Mouse (Mus musculus): ENCODE data around the gene Ms4a6c.
A peak's percentile ranks its signal among the peaks of the same experiment; 100 is the strongest.
"Not testable (repeated sequence)": the region's sequence is repeated elsewhere in the genome, so short reads cannot be mapped to it uniquely, and the experiment has no call there.

The Ms4a6c gene

DNA sequence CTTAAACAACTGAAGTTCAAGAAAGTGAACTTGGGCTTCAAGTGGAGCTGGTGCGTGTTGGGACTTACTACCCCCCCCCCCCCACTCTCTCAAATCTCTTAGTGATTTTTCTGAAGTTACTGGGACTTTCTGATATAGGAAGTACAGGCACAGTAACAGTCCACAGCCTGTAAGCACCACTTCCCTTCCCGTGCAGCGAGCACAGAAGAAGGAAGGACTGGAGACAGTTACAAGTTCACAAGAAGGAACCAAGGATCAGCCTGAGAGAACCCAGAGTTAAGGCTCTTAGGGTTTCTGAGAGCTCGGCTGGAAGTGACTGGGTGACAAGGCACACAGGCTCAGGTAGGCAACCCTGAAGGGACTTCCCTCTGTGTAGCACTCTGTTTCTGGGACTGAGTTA is at the start of gene Ms4a6c:
Gene Ms4a6c (plus strand): TSS at position 152 of the 400 bp plus-strand sequence.
- not testable (repeated sequence) for DNase-seq

DNA sequence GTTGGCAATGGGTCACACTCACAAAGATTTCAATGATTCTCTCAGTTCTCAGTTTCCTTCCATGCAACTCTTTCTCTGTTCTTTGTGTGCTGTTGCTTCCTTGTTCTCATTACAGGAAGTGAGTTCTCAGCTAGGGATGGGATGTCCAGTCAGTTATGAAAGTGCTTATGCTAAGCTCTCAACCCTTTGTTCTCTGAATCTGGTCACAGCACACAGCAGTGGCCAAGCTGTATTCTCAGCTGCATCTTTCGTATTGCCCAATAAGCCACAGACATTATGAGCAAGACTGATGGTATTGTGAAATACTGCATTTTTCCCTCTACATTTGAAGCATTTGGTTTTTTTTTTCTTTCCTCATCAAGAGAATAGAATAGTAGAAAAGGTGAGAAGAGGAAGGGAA is 38.0 kb upstream of the Ms4a6c start:
- DNase-seq: not testable (repeated sequence)

DNA sequence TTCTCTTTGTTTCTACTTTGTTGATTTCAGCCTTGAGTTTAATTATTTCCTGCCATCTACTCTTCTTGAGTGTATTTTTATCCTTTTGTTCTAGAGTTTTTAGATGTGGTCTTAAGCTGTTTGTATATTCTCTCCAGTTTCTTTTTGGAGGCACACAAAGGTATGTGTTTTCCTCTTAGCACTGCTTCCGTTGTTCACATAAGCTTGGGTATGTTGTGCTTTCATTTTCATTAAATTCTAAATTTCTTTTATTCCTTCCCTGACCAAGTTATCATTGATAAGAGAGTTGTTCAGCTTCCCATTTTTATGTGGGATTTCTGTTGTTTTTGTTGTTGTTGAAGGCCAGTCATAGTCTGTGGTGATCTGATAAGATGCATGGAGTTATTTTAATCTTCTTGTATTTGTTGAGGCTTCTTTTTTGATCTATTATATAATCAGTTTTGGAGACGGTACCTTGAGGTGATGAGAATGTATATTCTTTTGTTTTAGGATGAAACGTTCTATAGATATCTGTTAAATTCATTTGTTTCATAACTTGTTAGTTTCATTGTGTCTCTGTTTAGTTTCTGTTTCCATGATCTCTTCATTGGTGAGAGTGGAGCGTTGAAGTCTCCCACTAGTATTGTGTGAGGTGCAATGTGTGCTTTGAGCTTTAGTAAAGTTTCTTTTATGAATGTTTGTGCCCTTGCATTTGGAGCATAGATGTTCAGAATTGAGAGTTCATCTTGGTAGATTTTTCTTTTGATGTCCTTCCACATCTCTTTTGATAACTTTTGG is 33.9 kb upstream of the Ms4a6c start:
- DNase-seq: no peak

DNA sequence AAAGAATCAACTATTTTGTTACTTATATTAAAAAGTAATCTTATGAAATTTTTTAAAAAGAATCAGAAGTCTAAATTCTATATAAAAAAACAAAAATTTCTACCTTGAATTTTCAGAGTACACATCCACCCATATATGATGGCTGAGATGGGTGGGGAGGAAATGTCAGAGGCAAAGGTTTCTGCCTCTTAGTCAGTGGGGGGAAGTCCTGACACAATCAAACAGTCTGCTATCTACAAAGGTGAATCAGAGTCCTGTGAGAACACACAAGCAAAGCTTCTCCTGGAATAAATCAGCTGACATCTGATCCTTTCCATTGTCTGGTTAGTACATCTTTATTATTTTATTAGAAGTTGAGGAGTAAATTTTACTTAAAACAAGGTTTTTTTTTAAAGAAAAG is 25.8 kb upstream of the Ms4a6c start, which contains the start of gene Ms4a4b:
Gene Ms4a4b (plus strand): TSS at position 216 of the 400 bp plus-strand sequence.
- DNase-seq: no peak

DNA sequence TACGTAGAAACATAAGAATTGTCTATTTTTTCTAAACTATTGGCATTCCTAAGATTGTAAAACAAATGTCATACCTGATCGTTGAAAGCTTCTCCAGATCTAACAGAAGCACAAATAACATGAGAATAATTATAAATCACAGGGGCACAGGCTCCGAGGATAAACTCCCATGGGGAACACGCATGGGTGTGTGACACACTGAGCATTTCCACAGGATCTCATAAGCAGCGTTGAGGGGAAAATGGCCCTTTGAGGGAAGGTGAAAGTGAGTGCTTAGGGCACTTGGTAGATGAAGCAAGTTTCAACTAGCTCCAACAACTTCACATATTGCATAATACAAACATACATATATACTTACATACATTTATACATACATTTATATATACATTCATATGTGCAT is 25.2 kb upstream of the Ms4a6c start:
- DNase-seq: no peak

DNA sequence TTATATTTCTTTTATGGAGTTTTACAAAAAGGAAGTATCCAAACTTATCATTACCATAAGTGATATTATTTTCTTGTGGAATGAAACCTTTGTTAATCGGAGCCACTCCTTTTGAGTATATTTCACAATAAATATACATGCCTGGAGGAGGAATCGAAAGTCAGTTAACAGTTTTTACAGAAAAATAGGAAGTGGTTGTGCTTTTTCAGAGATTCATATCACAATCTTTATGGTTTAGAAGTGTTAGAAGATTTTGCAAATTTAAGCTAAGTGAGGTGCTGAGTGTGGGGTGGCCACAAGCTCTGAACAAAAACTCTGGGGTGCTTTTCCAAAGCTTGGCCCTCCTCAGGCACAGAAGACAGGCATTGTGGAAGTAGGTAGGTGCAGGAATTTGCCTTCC is 21.9 kb upstream of the Ms4a6c start:
- no peak for DNase-seq

DNA sequence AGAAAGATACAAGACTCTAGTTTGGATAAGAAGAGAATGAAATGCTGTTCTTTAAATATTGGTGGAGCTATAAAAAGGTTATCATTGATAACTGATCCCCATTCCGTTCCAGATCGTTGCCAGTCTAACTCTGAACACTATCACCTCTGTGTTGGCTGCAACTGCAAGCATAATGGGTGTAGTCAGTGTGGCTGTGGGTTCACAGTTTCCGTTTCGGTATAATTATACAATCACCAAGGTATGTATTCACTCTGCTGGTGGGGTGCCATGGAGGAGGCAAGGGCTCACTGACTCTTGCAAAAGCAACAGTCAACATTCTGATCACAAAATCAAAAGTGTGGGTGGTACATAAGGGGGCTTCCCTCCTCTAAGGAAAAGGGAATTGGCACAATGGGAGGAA is 10.1 kb upstream of the Ms4a6c start:
- DNase-seq: not testable (repeated sequence)

DNA sequence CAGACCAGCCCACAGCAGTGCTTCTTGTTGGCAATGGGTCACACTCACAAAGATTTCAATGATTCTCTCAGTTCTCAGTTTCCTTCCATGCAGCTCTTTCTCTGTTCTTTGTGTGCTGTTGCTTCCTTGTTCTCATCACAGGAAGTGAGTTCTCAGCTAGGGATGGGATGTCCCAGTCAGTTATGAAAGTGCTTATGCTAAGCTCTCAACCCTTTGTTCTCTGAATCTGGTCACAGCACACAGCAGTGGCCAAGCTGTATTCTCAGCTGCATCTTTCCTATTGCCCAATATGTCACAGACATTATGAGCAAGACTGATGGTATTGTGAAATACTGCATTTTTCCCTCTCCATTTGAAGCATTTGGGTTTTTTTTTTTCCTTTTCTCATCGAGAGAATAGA is 4.4 kb upstream of the Ms4a6c start:
- not testable (repeated sequence) for DNase-seq

DNA sequence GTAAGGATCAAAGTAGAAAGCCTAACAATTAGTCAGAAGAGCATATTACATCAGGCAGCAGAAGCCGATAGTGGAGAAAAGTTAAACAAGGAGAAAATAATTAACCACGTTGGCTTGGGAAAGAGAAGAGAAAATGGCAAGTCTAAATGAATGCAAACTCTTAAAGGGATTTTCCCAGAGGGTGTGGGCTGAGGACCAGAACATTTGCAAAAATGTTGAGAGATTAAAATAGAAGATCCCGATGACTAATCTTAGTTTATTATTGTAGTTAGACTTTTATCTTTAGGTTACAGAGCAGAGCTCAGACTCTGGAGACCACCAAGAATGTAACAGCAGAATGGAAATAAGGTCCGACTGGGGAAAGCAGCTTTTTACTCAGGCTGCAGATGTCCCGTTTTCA is 2.7 kb upstream of the Ms4a6c start:
- no peak for DNase-seq

DNA sequence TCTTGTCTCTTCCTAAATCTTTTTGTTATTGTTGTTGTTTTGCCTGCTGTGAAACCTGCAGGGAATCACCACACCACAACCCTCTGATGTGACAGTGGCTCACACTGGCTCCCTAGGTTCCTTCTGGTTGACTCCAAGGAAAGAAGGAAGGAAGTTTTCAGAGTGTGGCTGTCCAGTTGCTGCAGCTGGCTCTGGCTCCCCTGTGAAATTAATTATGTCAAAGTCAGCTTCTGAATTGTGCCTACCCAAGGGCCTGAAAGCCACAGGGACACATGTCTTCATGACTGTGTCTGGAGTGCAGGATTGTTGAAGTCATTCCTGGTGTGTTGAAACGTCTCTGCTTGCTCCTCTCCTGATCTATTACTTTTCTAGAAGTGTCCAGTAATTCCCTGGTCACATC is 805 bp upstream of the Ms4a6c start:
- DNase-seq: not testable (repeated sequence)

DNA sequence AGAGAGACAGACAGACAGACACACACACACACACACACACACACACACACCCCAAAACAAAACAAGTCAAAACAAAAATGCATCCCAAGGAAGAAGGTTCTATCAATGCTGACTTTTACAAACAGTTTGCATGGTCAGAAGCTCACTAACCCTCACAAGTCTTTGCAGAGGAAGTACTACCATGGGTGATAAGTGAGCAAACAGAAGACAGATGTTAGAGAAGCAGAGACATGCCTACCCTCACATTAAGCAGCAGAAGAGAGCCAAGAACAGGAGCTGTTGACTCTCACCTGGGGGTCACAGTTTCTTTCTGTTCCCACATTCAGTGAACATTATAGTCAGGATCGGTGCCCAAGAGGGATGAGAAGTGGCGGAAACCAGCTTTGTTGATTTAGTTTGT is 10.5 kb downstream of the Ms4a6c start:
- no peak for DNase-seq

DNA sequence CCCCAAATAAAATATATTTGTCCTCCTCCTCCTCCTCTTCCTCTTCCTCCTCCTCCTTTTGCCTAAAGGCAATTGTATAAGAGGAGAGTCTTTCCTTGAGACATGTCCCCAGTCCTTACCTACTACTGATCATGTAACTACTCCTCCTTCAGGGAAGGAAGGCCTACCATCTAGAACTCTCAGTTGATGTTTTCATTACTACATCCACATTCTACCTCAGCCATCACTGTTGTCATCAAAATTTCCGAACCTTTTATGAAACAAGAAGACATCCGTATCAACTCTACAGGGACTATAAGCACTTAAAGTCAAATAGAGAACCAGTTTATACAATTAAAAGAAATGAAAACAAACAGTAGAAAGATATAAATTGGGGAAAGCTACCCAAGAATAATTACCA is 13.5 kb downstream of the Ms4a6c start:
- no peak for DNase-seq

DNA sequence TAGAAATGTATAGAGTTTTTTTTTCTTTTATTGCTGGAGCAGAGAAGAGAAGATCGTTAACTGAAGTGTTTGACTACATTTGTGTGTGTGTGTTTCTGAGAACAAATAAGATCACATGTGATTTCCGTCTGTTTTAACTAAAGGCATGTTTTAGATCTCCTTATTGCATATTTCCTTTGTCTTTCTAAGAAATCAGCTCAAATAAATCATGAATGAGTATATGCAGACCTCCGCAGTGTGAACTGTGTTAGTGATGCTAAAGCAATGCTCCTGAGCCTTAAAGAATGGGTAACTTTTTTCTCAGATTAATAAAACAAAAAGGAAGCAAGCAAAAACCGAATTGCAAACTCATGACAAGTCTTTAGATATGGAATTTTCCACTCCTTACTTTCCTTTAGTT is 14.8 kb downstream of the Ms4a6c start:
- no peak for DNase-seq

DNA sequence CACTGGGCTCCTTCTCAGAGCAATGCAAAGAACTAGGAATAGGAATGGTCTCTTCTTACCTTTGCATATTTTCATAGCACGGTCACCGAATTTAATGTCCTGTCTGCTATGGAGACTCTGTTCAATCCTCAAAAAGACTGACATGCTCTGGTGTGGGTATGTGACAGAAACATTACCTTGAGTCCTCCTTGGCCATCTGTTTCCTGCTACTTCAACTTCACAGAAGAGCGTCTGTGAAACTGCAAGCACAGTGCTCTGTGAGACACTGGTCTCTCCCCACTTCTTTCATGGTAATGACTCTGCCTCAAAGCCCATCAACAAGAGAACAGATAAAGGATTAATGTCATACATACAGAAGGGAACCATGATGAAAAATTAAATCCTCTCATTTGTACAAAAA is 15.2 kb downstream of the Ms4a6c start:
- DNase-seq: no peak

DNA sequence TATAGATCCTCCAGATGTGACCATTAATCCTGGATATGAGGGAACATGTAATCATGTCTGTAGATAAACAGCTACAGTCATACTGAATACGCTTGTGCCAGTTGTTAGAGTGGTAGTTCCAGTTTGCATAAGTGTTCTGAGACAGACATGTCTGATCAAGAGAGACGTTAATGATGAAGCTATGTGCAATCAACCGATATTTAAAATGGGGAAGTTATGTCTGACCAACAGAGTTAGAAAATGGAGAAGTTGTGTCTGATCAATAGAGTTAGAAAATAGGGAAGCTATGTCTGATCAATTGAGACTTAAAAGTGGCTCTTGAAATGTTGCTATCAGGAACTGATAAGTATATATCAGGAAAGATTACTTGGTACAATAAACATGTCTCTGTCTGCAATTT is 16.1 kb downstream of the Ms4a6c start:
- no peak for DNase-seq

DNA sequence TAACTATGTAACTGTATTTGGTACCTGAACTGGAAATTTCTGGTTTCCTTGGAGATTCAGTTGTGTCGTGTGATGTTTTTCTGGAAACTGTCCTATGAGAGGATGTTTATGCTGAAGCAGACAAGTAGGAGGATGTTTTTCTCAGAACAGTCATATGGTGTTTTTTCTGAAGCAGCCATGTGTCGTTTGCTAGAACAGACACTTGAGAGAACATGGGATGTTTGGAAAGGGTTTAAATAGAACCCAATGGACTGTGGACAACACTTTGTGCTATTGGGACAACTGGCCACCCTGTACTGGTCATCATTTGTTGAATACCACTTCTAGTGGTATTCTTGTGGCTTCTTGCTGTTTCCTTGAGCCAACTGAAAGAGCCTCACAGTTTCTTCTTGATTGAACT is 16.6 kb downstream of the Ms4a6c start, which contains the start of gene Gm8369:
Gene Gm8369 (plus strand): TSS at position 193 of the 400 bp plus-strand sequence.
- peak; percentile 10 for DNase-seq

DNA sequence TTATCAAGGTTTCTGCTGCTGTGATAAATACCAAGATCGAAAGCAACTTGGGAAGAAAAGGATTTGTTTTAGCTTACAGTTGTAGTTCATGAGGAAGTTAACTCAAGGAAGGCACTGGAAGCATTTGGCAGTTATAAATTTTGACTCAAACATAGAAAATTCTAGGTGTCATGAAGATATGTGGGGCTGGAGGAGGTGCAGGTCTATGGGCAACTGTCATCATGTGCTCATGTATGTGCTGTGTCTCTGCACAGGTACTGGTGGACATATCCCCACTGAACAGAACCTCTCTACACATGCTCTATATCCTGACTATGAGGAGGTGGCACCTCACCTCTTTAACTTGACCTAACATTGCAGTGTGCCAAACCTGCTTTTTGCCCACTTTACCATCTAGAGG is 17.4 kb downstream of the Ms4a6c start:
- no peak for DNase-seq

DNA sequence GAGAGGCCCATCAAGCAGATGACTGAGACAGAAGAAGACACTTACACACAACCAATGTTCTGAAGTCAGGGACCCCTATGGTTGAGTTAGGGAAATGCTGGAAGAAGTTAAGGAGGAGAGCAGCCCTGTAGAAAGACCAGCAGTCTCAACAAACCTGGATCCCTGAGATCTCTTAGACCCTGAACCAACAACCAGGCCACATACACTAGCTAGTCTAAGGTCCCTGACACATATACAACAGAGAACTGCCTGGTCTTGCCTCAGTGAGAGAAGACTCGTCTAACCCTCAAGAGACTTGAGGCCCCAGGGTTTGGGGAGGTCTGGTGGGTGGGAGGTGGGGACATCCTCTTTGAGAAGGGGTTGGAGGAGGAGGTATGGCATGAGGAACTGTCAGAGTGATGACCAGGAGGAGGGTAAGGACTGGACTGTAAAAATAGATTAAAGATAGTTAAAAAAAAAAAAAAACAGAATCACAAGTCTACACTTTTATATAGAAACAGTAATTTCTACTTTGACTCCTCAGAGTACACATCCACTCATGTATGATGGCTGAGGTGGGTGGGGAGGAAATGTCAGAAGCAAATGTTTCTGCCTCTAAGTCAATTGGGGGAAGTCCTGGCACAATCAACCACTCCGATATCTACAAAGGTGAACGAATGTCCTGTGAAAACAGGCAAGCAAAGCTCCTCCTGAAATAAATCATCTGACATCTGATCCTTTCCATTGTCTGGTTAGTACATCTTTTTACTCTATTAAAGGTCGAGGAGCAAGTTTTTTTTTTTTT is 22.4 kb downstream of the Ms4a6c start:
- DNase-seq: no peak

DNA sequence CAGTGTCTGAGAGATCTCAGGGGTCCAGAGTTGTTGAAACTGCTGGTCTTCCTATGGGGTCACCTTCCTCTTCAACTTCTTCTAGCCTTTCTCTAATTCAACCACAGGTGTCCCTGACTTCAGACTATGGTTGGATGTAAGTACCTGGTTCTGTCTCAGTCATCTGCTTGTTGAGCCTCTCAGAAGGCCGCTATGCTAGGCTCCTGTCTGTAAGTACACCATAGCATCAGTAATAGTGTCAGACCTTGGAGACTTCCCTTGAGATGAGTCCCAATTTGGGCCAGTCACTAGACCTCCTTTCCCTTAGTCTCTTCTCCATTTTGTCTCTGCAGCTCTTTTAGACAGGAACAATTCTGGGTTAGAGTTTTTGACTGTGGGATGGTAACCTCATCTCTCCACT is 23.5 kb downstream of the Ms4a6c start:
- DNase-seq: no peak

DNA sequence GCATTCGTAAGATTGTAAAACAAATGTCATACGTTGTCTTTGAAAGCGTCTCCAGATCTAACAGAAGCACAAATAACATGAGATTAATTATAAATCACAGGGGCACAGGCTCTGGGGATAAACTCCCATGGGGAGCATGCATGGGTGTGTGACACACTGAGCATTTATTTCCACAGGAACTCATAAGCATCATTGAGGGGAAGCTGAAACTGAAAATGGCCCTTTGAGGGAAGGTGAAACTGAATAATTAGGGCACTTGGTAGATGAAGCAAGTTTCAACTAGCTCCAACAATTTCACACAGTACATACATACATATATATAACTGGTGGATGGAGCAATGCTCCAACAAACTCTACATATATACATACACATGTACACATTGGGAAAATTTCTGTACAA is 25.4 kb downstream of the Ms4a6c start:
- no peak for DNase-seq

DNA sequence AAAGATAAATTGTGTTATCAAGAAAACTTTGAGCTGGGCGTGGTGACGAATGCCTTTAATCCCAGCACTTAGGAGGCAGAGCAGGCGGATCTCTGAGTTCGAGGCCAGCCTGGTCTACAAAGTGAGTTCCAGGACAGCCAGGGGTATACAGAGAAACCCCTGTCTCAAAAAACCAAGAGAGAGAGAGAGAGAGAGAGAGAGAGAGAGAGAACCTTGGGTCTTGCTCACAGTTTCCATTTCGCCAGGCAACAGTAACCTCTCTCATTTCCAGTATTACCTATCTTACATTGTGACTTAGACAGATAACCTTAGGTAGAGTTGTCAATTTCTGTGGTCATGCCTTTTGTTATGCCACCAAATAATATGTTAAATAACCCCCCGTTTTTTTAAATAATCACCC is 27.2 kb downstream of the Ms4a6c start:
- no peak for DNase-seq

DNA sequence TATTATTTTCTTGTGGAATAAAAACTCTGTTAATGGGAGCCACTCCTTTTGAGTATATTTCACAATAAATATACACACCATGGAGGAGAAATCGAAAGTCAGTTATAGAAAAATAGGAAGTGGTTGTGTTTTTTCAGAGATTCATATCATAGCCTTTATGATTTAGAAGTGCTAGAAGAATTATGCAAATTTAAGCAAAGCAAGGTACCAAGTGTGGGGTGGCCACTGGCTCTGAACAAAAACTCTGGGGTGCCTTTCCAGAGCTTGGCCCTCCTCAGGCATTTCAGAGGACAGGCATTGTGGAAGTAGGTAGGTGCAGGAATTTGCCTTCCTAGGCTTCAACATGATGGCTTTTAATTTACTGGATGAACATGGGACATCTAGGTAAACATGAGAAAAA is 28.1 kb downstream of the Ms4a6c start:
- DNase-seq: not testable (repeated sequence)

DNA sequence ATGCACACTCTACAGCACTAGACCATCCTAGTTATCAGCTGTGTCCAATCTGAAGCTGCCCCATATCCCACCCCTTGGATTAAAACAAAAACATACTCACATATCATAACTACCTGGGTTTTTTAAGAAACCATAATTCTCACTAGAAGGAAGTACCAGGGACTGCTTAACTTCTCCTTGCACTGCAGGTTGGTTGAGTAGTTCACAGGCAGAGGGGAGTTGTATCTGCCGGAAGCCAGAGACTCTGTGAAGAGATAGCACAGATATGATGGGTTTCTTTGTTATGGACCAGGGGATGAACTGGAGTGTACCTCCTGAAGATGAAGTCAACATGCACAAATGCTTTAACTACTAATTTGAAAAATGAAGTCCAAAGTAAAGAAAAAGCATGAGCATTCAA is 31.6 kb downstream of the Ms4a6c start:
- DNase-seq: no peak

DNA sequence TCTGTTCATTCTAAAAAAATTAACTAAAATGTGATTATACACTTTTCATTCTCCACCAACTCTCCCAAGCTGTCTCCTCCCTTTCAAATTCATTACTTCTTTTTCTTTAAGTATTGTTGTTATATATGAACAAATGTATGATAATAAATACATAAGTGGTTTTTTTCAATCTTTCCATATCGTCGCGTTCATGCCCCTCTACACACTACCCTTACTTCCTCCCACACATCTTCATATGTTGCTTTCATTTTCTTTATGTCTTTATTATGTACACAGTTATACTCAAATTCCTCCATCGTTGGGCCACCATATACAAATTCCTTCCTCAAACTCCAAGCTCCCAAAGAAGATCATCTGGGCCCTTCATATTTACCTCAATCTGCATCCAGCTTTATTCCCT is 32.2 kb downstream of the Ms4a6c start:
- no peak for DNase-seq

Measured in right cerebral cortex, postnatal 25 days (tissue).